Mouse (Mus musculus): ENCODE measurements around the gene Elmo3. TPM values are rescaled to one million over a fixed set of nuclear protein-coding genes. Genes with fewer than 3 reads are reported as not detected.

Elmo3 gene
- polyA plus RNA-seq, 1 experiment from 2014 or later = 5.1 TPM

DNA sequence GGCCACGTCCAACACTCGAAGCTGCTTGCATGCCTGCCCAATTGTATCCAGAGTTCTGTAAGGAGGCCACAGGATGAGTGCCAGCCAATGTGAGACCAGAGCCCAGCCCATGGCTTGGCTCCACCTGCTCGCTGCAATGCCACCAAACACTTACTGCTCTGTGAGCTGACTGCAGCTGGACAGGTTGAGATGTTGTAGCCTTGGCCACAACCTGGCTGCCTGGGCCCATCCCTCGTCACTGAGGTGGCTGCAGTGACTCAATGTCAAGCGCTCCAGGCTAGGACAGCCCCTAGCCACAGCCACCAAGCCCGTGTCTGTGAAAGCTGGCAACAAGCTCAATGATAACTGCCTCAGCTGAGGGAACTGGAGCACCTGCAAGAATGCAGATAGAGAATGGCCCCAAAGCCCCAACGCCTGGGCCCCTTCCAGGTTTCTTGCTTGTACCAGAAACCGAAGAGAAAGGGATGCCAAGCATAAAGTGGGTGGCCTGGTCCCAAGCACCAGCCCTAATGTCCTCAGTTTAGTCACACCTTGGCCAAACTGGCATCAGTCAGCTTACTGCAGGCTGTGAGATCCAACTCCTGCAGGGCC, 7.6 kb downstream of the Elmo3 start:
- Histone ChIP-seq H3K4me2 (ENCODE audit: low read depth, low read length) (no peak overlapping the region), H3K4me3 (ENCODE audit: low read length) (no peak overlapping the region), H3K9me3 (replicated peaks; ENCODE audit: control insufficient read depth, low read length) (no peaks in the 10 kb centered on the region), H3K27ac (ENCODE audit: low read length) (0 out of 2 replicates have a peak overlapping the region, but pooled peaks have one; percentile 32), H3K4me1 (ENCODE audit: control insufficient read depth, insufficient read depth, low read length) (peaks cover 26% of the 10 kb centered on the region), H3K36me3 (ENCODE audit: control insufficient read depth, insufficient read depth) (peaks cover 9% of the 10 kb centered on the region), H3K9ac (ENCODE audit: low read length) (no peak overlapping the region), H3K27me3 (ENCODE audit: control insufficient read depth, insufficient read depth, low read length) (no peaks in the 10 kb centered on the region)
- no peak for ATAC-seq (replicated peaks; ENCODE audit: extremely low read depth, insufficient read depth, low FRiP score)
- WGBS = 67% methylated on average over 8 of the region's 8 CpGs

- Histone ChIP-seq H3K27ac (ENCODE audit: low read length) (peak overlapping the region; percentile 32; the same call in 1 of the 2 replicates), H3K4me2 (ENCODE audit: low read depth, low read length) (no peak overlapping the region), H3K9ac (ENCODE audit: low read length) (no peak overlapping the region), H3K36me3 (ENCODE audit: control insufficient read depth, insufficient read depth) (peaks cover 6% of the 10 kb centered on the region), H3K27me3 (ENCODE audit: control insufficient read depth, insufficient read depth, low read length) (no peaks in the 10 kb centered on the region), H3K9me3 (replicated peaks; ENCODE audit: control insufficient read depth, low read length) (no peaks in the 10 kb centered on the region), H3K4me1 (ENCODE audit: control insufficient read depth, insufficient read depth, low read length) (peaks cover 27% of the 10 kb centered on the region), H3K4me3 (ENCODE audit: low read length) (no peak overlapping the region)
- 56% methylated on average over 9 of the region's 9 CpGs for WGBS
- peak; percentile 50 for ATAC-seq (replicated peaks; ENCODE audit: extremely low read depth, insufficient read depth, low FRiP score)
Observed at GRCm38 (mm10) chr8:105313622-105314402, 8.4 kb downstream of the Elmo3 start.

GRCm38 (mm10) chr8:105315073-105315769, 9.8 kb downstream of the Elmo3 start:
- Histone ChIP-seq H3K36me3 (ENCODE audit: control insufficient read depth, insufficient read depth) (peaks cover 6% of the 10 kb centered on the region; the same call in 1 of the 2 replicates), H3K4me1 (ENCODE audit: control insufficient read depth, insufficient read depth, low read length) (peaks cover 27% of the 10 kb centered on the region), H3K9ac (ENCODE audit: low read length) (no peak overlapping the region), H3K27ac (ENCODE audit: low read length) (no peak overlapping the region), H3K9me3 (replicated peaks; ENCODE audit: control insufficient read depth, low read length) (no peaks in the 10 kb centered on the region), H3K27me3 (ENCODE audit: control insufficient read depth, insufficient read depth, low read length) (no peaks in the 10 kb centered on the region), H3K4me2 (ENCODE audit: low read depth, low read length) (no peak overlapping the region), H3K4me3 (ENCODE audit: low read length) (no peak overlapping the region)
- ATAC-seq (replicated peaks; ENCODE audit: extremely low read depth, insufficient read depth, low FRiP score) = no peak
- 75% methylated on average over 18 of the region's 18 CpGs for WGBS

DNA sequence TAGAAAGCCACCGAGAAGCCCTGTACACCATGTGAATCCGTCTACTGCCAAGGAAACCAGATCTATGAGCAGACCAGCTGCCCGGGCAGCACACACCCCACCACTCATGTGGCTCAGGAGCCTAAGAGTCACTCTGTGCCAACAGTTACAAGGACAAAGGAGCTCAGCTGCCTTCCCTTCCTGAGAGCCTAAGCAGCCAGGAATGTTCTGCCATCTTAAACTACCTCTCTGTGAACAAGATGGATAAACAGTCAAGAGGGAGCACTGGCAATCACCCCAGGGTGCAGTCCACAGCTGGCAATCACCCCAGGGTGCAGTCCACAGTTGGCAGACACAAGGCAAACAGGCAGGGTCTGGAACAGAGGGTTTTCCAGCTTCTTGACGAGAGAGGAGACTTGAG, 12.5 kb downstream of the Elmo3 start:
- Histone ChIP-seq H3K9ac (ENCODE audit: low read length) (no peak overlapping the region), H3K4me3 (ENCODE audit: low read length) (no peak overlapping the region), H3K4me2 (ENCODE audit: low read depth, low read length) (no peak overlapping the region), H3K27me3 (ENCODE audit: control insufficient read depth, insufficient read depth, low read length) (no peaks in the 10 kb centered on the region), H3K36me3 (ENCODE audit: control insufficient read depth, insufficient read depth) (peaks cover 7% of the 10 kb centered on the region), H3K27ac (ENCODE audit: low read length) (peak overlapping the region; percentile 61), H3K4me1 (ENCODE audit: control insufficient read depth, insufficient read depth, low read length) (peaks cover 26% of the 10 kb centered on the region), H3K9me3 (replicated peaks; ENCODE audit: control insufficient read depth, low read length) (no peaks in the 10 kb centered on the region)
- ATAC-seq (replicated peaks; ENCODE audit: extremely low read depth, insufficient read depth, low FRiP score) = no peak
- WGBS = 79% methylated on average over 4 of the region's 4 CpGs

GRCm38 (mm10) chr8:105318662-105319190, 13.3 kb downstream of the Elmo3 start:
- 81% methylated on average over 11 of the region's 11 CpGs for WGBS

GRCm38 (mm10) chr8:105323183-105323582, 17.8 kb downstream of the Elmo3 start:
- Histone ChIP-seq H3K27me3 (ENCODE audit: control insufficient read depth, insufficient read depth, low read length) (no peaks in the 10 kb centered on the region), H3K4me2 (ENCODE audit: low read depth, low read length) (no peak overlapping the region), H3K36me3 (ENCODE audit: control insufficient read depth, insufficient read depth) (peaks cover 11% of the 10 kb centered on the region), H3K4me3 (ENCODE audit: low read length) (no peak overlapping the region), H3K4me1 (ENCODE audit: control insufficient read depth, insufficient read depth, low read length) (peaks cover 17% of the 10 kb centered on the region), H3K27ac (ENCODE audit: low read length) (no peak overlapping the region), H3K9me3 (replicated peaks; ENCODE audit: control insufficient read depth, low read length) (no peaks in the 10 kb centered on the region), H3K9ac (ENCODE audit: low read length) (no peak overlapping the region)
- 80% methylated on average over 4 of the region's 4 CpGs for WGBS
- ATAC-seq (replicated peaks; ENCODE audit: extremely low read depth, insufficient read depth, low FRiP score) = no peak

More at GRCm38 (mm10) chr8:105318662-105319190, 13.3 kb downstream of the Elmo3 start:
- H3K9me3 ChIP-seq (replicated peaks; ENCODE audit: control insufficient read depth, low read length) = no peaks in the 10 kb centered on the region
- no peak overlapping the region for H3K4me2 ChIP-seq (ENCODE audit: low read depth, low read length)
- H3K9ac ChIP-seq (ENCODE audit: low read length) = no peak overlapping the region
- H3K36me3 ChIP-seq (ENCODE audit: control insufficient read depth, insufficient read depth) = peaks cover 10% of the 10 kb centered on the region
- no peak overlapping the region for H3K27ac ChIP-seq (ENCODE audit: low read length)
- H3K4me3 ChIP-seq (ENCODE audit: low read length) = no peak overlapping the region
- ATAC-seq (replicated peaks; ENCODE audit: extremely low read depth, insufficient read depth, low FRiP score) = no peak
- H3K4me1 ChIP-seq (ENCODE audit: control insufficient read depth, insufficient read depth, low read length) = peaks cover 18% of the 10 kb centered on the region
- H3K27me3 ChIP-seq (ENCODE audit: control insufficient read depth, insufficient read depth, low read length) = no peaks in the 10 kb centered on the region

GRCm38 (mm10) chr8:105325641-105326093, 20.3 kb downstream of the Elmo3 start:
- peaks cover 32% of the 10 kb centered on the region for H3K36me3 ChIP-seq (ENCODE audit: control insufficient read depth, insufficient read depth)
- no peaks in the 10 kb centered on the region for H3K27me3 ChIP-seq (ENCODE audit: control insufficient read depth, insufficient read depth, low read length)
- peak overlapping the region; percentile 86 for H3K27ac ChIP-seq (ENCODE audit: low read length)
- no peaks in the 10 kb centered on the region for H3K9me3 ChIP-seq (replicated peaks; ENCODE audit: control insufficient read depth, low read length)
- H3K9ac ChIP-seq (ENCODE audit: low read length) = peak overlapping the region; percentile 97
- WGBS = under 1% methylated on average over 12 of the region's 12 CpGs
- H3K4me2 ChIP-seq (ENCODE audit: low read depth, low read length) = peak overlapping the region; percentile 96
- no peak for ATAC-seq (replicated peaks; ENCODE audit: extremely low read depth, insufficient read depth, low FRiP score)
- H3K4me1 ChIP-seq (ENCODE audit: control insufficient read depth, insufficient read depth, low read length) = peaks cover 17% of the 10 kb centered on the region
- peak overlapping the region; percentile 96 for H3K4me3 ChIP-seq (ENCODE audit: low read length)

DNA sequence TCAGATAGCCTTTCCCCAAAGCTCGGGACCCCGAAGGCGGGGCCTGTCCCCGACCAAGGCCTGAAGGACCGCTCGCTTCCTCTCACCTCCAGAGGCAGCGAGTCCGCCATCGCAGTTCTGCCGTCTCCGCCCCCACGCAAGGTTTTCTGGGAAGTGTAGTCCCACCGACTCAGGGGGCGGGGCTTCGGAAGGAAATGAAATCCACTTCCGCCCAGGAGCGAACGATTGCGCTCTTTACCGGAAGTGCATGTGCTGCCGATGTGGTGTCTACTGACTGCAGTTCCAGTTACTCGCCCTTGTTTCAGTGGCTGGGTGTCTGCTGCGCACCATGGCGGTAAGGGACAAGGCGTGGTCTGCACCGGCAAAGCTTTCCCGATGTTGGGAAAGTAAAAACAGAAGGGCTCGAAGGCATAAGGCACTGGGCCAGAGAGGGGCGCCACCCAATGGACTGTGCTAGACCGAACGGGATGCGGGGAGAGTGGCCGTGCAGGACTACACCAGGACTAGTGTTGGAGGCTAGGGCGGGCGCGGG, 20.8 kb downstream of the Elmo3 start, which contains the start of the genes Lrrc29 and Tmem208:
Lrrc29 (minus strand) TSS at position 138 of the 532 bp plus-strand sequence.
Tmem208 (plus strand) TSS at position 214 of the 532 bp plus-strand sequence.
- peak within 1 kb of the TSS; percentile 97 for H3K9ac ChIP-seq (ENCODE audit: low read length)
- H3K4me2 ChIP-seq (ENCODE audit: low read depth, low read length) = peak within 1 kb of the TSS; percentile 96
- peaks cover 17% of the 10 kb centered on the region for H3K4me1 ChIP-seq (ENCODE audit: control insufficient read depth, insufficient read depth, low read length)
- peaks cover 34% of the 10 kb centered on the region for H3K36me3 ChIP-seq (ENCODE audit: control insufficient read depth, insufficient read depth)
- ATAC-seq (replicated peaks; ENCODE audit: extremely low read depth, insufficient read depth, low FRiP score) = peak; percentile 92
- peak within 1 kb of the TSS; percentile 96 for H3K4me3 ChIP-seq (ENCODE audit: low read length)
- no peaks in the 10 kb centered on the region for H3K9me3 ChIP-seq (replicated peaks; ENCODE audit: control insufficient read depth, low read length)
- under 1% methylated on average over 36 of the region's 36 CpGs for WGBS
- no peaks in the 10 kb centered on the region for H3K27me3 ChIP-seq (ENCODE audit: control insufficient read depth, insufficient read depth, low read length)
- H3K27ac ChIP-seq (ENCODE audit: low read length) = peak within 1 kb of the TSS; percentile 87

Data from heart, embryonic 16.5 days (tissue).